In the genomic region with DNA sequence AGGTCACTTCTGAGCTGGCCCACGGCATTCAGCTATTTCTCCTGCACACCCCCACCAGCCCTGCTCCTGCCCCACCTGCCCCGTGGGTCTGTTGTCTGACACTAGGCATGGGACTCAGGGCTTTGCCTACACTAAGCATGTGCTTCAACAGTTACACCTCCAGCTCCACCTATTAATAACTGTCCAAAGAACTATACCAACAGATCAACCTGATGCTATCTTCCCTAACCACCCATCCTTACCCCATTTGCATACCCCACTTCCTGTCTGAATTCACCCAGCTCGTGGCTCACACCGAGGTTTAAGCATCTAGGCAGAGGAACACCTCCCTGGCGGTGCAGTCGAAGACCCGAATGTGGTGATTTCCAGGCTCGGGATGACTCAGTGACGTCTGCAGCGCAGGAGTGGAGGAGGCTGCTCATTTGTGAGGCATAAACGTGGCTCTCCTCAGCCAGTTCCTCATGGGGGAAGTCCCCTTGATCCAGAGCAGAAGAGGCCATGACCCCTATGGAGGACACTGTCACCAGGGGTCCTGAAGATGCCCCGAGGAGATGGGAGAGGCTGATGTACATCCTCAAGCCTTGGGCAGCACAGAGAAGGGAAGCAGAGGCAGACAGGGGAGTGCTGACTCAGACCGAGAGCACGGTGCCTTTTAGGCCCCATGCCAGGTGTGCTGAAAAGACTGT, we compare ENCODE assay signal across 9 mouse cellular contexts. TPM values are rescaled to one million over a fixed set of nuclear protein-coding genes. Genes with fewer than 3 reads are reported as not detected.
DNase-seq lines count a peak whose midpoint lies in the region; ATAC-seq lines count a peak whose summit lies in the region.
"Had no signal": no experiment of that assay in that cellular context is flagged by ENCODE, and none has a peak within 500 bp of the region (broad histone marks: within the 10 kb centered on the region; RNA-seq: fewer than 3 reads in every experiment).

No protein-coding gene starts in this region.

- ATAC-seq in midbrain, embryonic 14.5 days (ENCODE audit: low FRiP score, low TSS enrichment), result no peak

- WGBS in midbrain, embryonic 10.5 days, result 64% methylated on average over 14 of the region's 14 CpGs
- WGBS in midbrain, embryonic 14.5 days, result 65% methylated on average over 14 of the region's 14 CpGs

- no peak overlapping the region for H3K9ac ChIP-seq in midbrain, embryonic 14.5 days (replicated peaks; ENCODE audit: low read length)

- no peaks in the 10 kb centered on the region for H3K27me3 ChIP-seq in midbrain, embryonic 10.5 days (ENCODE audit: low read depth, poor library complexity, severe bottlenecking)
- no peaks in the 10 kb centered on the region for H3K27me3 ChIP-seq in midbrain, embryonic 14.5 days (ENCODE audit: control insufficient read depth, insufficient read depth, low read length)

- H3K9me3 ChIP-seq in midbrain, embryonic 10.5 days (replicated peaks), result no peaks in the 10 kb centered on the region
- H3K9me3 ChIP-seq in midbrain, embryonic 14.5 days (ENCODE audit: control insufficient read depth, low read length), result no peaks in the 10 kb centered on the region

- peaks cover 5% of the 10 kb centered on the region; the same call in 1 of the 2 replicates for H3K4me1 ChIP-seq in midbrain, embryonic 10.5 days
- H3K4me1 ChIP-seq in midbrain, embryonic 14.5 days (ENCODE audit: control insufficient read depth, insufficient read depth, low read length), result no peaks in the 10 kb centered on the region

- peak overlapping the region; percentile 2; the same call in 1 of the 2 replicates for H3K27ac ChIP-seq in midbrain, embryonic 10.5 days (replicated peaks)
- H3K27ac ChIP-seq in midbrain, embryonic 14.5 days (replicated peaks; ENCODE audit: low read depth, low read length), result no peak overlapping the region

- DNase-seq in midbrain, embryonic 10.5 days (ENCODE audit: low spot score), result no peak
- DNase-seq in midbrain, embryonic 14.5 days, result no peak
- DNase-seq in ZHBTc4 (ENCODE audit: low read depth, low spot score), result peak; percentile 78
- peak; percentile 50 to 83 for DNase-seq in monocyte, adult 2 months (ENCODE audit: low read depth in 1 of 2, low spot score in 2 of 2)
- DNase-seq in thymus, postnatal 4 days, result peak; percentile 71
- DNase-seq in retina, postnatal 1 day, result no peak
- no peak for DNase-seq in cerebellum, postnatal 14 days
- DNase-seq: cerebellum, postnatal 25 days; gastrocnemius, postnatal 14 days had no signal

- H3K36me3 ChIP-seq in midbrain, embryonic 10.5 days, result peaks cover 33% of the 10 kb centered on the region
- peaks cover 22% of the 10 kb centered on the region for H3K36me3 ChIP-seq in midbrain, embryonic 14.5 days (ENCODE audit: control insufficient read depth, insufficient read depth, low read length)

- H3K4me2 ChIP-seq in midbrain, embryonic 14.5 days (ENCODE audit: low read length), result no peak overlapping the region

- no peak overlapping the region for H3K4me3 ChIP-seq in midbrain, embryonic 10.5 days
- no peak overlapping the region for H3K4me3 ChIP-seq in midbrain, embryonic 14.5 days (replicated peaks; ENCODE audit: low read depth, low read length)

RNA-seq across cellular contexts. Expression of a gene that starts 13.0 kb away (rescaled TPM):
- 24.9 and 25.8 TPM in 2 replicates for polyA plus RNA-seq in midbrain, embryonic 10.5 days (2016; fragmentation: Nextera tagmentation; extraction: Ambion mirVana)
- polyA plus RNA-seq in midbrain, embryonic 14.5 days (2014; fragmentation: Nextera tagmentation; extraction: Ambion mirVana), result 35.8 and 39.8 TPM in 2 replicates

RNA-seq across cellular contexts. Expression of a gene that starts 28.4 kb away (rescaled TPM):
- 18.5 and 20.6 TPM in 2 replicates for polyA plus RNA-seq in midbrain, embryonic 10.5 days (2016; fragmentation: Nextera tagmentation; extraction: Ambion mirVana)
- 9.7 and 11.4 TPM in 2 replicates for polyA plus RNA-seq in midbrain, embryonic 14.5 days (2014; fragmentation: Nextera tagmentation; extraction: Ambion mirVana)

RNA-seq across cellular contexts. Expression of a gene that starts 37.3 kb away (rescaled TPM):
- 34.1 and 35.4 TPM in 2 replicates for polyA plus RNA-seq in midbrain, embryonic 10.5 days (2016; fragmentation: Nextera tagmentation; extraction: Ambion mirVana)
- polyA plus RNA-seq in midbrain, embryonic 14.5 days (2014; fragmentation: Nextera tagmentation; extraction: Ambion mirVana), result 29.3 and 34.3 TPM in 2 replicates

RNA-seq across cellular contexts. Expression of a gene that starts 37.4 kb away (rescaled TPM):
- polyA plus RNA-seq in midbrain, embryonic 10.5 days (2016; fragmentation: Nextera tagmentation; extraction: Ambion mirVana), result 106 and 107 TPM in 2 replicates
- 75.7 and 83.4 TPM in 2 replicates for polyA plus RNA-seq in midbrain, embryonic 14.5 days (2014; fragmentation: Nextera tagmentation; extraction: Ambion mirVana)

Comparison
In these comparisons a context has a peak if more than half of its experiments do, and no peak if none do; other contexts are left out.
1. DNase-seq: peak in ZHBTc4 (single experiment), monocyte, adult 2 months (2 of 2) and thymus, postnatal 4 days (single experiment); none in midbrain, embryonic 10.5 days (single experiment), midbrain, embryonic 14.5 days (single experiment), retina, postnatal 1 day (single experiment) and cerebellum, postnatal 14 days (0 of 2).